Mouse (Mus musculus): Measurements from ENCODE around the gene Fgf2.

Fgf2 gene

DNA sequence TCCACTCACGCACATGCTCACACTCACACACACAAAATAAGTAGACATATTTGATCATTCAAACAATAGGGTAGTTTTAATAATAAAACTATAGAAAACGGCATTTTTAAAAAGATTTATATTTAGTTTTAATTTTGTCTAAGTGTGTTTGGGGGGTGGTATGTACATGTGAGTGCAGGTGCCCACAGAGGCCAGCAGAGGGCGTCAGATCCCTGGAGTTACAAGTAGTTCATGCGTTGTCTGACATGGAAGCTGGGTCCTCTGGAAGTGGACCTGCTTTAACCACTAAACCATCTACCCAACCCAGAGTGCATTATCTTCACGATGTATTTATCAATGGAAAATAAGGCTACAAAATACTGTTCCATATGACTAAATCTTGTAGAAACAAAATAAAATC, 7.0 kb upstream of the Fgf2 start:
- POLR2A ChIA-PET, result interaction anchor here in 2 of 4 experiments (0.8 to 1.4 kb wide), 4 partner anchors 9 to 73 kb away, joined by 3 to 4 read pairs (median 4); no protein-coding TSS in a partner anchor
- CTCF ChIA-PET, result interaction anchor here (0.5 to 2.5 kb wide), 19 partner anchors 8 to 229 kb away, joined by 3 to 31 read pairs (median 4); partner anchors contain the start of genes Nudt6 (in 1 of the 4) and Spata5 (in 1 of the 4)

DNA sequence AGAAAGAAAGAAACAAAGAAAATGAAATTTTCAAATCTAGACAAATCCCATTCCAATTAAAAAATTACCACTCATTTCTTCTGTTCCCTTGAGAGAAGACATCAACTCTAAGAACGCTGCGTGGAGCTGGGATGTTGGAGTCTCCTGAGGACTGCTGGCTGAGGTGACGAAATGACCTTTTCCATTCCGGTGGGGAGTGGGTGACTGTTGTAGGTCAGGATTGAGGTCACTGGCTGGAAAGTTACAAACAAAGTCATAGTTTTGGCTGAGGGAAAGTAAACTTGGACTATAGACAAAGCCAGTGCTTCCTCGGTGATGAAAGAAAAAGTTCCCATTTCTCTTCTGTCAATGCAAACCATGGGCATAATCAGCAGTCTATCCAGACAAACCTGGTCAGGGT, 5.3 kb upstream of the Fgf2 start:
- ChIA-PET CTCF (interaction anchor here in 2 of 4 experiments (1.4 to 2.3 kb wide), 3 partner anchors 71 to 72 kb away, joined by 3 to 31 read pairs (median 5); no protein-coding TSS in a partner anchor), POLR2A (no interaction called here)

DNA sequence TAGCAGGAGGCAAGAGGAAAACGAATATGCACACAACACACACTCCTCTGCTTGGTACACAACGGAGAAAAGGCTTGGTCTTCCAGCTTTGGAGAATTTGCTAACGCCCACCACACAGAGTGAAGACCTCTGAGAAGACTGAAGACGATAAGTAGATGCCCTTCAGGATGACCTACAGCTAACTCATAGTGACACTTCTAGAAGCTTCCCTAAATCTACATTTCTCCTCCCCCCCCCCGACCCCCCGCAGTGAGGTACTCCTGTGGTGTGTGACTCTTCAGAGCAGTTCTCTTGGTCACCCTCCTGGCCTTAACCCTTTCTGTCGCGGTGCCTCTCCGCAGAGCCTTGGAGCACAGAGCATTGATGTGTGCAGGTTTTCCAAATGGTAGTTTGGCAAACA, 475 bp upstream of the Fgf2 start:
- POLR2A ChIA-PET, result interaction anchor here in 2 of 4 experiments (0.6 to 1.2 kb wide), 2 partner anchors 22 to 55 kb away, joined by 3 read pairs; no protein-coding TSS in a partner anchor
- CTCF ChIA-PET, result interaction anchor here in 1 of 4 experiments (2.4 kb wide), 1 partner anchor 67 kb away, joined by 8 read pairs; no protein-coding TSS in a partner anchor

DNA sequence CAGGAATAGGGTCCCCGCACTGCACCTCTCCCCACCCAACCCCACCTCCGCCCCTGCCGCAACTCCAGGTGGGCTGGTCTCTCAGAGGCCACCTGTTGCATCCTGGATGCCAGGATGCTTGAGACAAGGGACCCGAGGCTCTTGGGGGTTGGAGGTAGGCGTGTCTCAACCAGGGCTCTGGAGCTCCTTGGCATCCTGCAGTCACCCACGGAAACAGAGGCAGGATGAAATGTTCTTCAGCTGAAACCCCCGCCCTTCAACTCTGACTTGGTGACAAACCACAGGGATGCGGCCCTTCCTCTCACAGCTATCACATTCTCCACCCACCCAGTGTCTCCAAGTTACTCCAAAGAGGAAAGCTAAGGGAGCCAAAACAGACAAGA, 1.0 kb downstream of the Fgf2 start:
- CTCF ChIA-PET, result interaction anchor here in 3 of 4 experiments (0.6 to 2.4 kb wide), 6 partner anchors 8 to 629 kb away, joined by 3 to 8 read pairs (median 3); no protein-coding TSS in a partner anchor
- POLR2A ChIA-PET, result interaction anchor here in 2 of 4 experiments (0.7 to 1.2 kb wide), 5 partner anchors 10 to 66 kb away, joined by 3 to 7 read pairs (median 3); no protein-coding TSS in a partner anchor

DNA sequence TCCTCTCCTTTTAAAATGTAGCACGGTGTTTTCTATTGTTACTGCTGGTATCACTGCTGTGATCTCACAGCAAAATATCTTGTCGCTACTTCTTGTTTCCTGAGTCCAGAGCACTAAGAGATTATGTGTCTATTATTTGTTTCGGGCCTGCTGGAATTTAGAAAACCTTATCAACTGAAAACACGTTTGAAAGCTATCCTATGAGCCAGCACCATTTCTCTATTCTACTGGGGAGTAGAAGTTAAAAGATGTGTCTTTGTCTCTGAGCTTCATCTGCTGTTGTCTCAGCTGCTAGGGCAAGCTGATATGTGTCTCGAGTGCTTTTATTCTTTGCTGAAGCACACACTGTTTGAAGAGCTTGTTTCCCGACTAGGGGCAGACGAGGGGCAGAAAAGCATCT, 2.2 kb downstream of the Fgf2 start:
- CTCF ChIA-PET, result interaction anchor here in 2 of 4 experiments (0.6 to 2.4 kb wide), 2 partner anchors 64 to 380 kb away, joined by 3 to 8 read pairs; no protein-coding TSS in a partner anchor
- POLR2A ChIA-PET, result interaction anchor here in 1 of 4 experiments (0.6 kb wide), 1 partner anchor 419 kb away, joined by 3 read pairs; no protein-coding TSS in a partner anchor

DNA sequence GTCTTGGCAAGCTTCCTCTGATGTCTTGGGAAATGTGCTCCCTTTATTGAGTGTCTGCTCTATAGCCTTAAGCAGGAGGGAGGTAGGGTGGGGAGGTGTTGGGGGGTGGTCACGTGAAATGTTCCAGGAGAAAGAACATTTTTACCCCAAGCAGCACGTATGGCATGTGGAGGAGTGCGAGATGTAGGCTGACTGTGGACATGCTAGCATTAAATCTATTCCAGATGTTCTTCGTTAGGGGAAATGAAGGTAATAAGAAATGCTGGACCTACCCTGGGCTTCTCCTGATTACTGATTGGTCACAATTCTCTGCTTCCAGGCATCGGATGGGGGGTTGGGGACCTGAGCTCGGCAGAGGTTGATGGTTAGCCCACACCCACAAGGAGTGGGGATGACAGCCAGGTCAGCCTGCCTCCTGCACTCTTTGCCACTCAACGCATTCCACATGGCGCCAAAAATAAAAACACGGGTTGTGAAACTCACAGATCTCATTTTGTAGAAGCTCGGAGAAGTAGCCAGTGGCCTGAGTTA, 5.9 kb downstream of the Fgf2 start:
- CTCF ChIA-PET, result no interaction called here
- POLR2A ChIA-PET, result no interaction called here

DNA sequence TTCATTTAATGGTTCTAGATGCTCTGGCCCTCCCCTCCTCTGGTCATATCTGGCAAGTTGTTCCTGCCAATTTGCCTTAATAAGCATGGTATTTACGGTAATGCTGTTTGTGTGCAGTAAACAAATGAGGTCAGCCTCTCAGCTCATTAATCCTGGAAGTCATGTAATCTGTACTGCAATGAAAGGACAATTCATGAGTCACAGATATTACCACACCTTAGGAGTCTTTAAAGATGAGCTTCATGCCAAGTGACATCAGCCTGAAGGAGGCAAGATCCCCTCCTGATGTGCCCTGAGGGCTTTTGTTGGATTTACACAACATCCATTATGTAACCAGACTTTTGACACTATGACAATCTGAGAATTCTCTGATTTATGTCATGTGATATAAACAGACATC, 6.6 kb downstream of the Fgf2 start:
- CTCF ChIA-PET, result no interaction called here
- POLR2A ChIA-PET, result interaction anchor here in 1 of 4 experiments (0.9 kb wide), 1 partner anchor 14 kb away, joined by 3 read pairs; no protein-coding TSS in a partner anchor

DNA sequence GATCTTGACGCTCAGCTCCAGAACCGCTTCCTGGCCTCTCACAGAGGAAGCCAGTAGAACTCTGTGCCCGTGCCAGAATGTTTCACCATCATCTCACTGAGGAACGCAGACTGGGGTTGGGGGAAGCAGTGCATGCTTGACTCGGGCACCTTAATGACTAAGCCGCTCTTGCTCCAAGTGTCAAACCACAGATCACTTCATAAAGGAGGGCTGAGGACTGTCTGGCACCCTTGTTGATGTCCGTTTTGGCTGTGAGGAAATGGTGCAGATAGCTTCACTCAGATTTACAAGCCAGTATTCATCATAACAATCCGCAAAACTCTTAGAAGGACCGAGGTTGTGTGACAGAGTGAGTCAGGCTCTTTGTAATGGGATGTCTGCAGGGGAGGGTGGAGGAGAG, 12.6 kb downstream of the Fgf2 start:
- ChIA-PET POLR2A (interaction anchor here in 2 of 4 experiments (0.5 to 0.8 kb wide), 4 partner anchors 25 to 985 kb away, joined by 3 to 6 read pairs (median 3); no protein-coding TSS in a partner anchor), CTCF (no interaction called here)

DNA sequence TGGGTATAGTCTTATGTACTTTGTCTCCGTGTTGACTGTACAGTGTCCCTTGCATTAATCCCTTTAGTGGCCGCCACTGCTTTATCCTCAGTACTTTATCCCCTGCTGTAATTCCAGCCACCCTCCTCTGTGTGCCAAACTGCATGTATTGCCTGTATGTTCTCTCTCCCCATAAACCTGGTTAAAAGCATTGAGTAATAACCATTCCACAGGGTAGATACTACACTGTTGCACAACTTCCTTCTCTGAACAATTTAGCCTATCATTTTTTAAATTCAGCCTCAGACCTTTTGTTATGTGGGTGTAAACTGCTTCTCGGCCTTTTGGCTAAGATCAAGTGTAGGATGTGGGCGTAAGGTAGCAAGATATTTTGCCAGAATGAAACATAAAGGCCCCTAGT, 17.0 kb downstream of the Fgf2 start:
- ChIA-PET CTCF (no interaction called here), POLR2A (no interaction called here)

DNA sequence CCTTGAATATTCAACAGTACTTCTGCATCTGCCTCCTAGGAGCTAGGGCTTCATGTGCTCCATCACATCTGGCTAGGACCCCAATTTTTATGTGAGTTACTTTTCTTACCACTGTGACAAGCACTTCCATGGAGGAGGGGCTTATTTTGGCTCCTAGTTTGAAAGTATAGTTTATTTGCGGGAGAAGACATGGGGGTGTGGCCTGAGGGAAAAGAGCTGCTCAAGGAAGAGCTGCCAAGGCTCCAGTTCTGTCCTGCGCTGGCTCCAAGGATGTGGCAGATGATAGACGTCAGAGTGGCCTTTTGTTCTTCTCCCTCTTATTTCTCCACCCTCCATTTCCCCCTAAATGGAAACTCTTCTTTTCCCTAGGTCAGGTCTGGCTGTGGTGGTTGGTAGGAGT, 17.8 kb downstream of the Fgf2 start:
- ChIA-PET POLR2A (no interaction called here), CTCF (no interaction called here)

DNA sequence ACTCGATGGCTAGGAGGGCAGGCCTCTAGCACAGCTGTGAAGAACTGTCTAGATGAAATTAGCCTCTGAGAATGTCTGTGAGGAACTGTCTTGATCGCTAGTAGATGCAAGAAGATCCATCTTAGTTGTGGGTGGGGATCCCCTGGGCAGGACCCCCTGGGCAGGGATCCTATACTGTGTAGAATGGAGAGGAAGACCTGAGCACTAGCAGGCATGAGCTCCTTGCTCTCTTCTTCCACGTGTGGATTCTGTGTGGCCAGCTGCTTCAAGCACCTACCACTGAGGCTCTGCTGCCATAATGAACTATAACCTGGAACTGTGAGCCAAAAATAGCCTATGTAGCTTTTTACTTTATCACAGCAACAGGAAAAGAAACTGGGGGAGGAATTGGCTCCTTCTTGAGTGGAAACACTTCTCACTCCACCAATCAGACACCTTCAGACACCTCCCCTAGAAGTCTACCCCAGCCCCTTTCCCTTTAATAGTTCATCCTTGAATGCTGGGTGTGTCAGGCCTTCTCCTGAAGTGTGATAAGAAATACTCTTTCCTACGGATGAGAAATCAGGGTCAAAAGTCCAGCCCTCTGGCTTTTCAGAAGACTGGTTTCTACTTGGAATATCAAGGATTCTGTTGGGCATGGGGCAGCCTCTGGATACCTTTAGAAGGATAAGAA, 18.4 kb downstream of the Fgf2 start:
- ChIA-PET CTCF (no interaction called here), POLR2A (interaction anchor here in 1 of 4 experiments (0.6 kb wide), 1 partner anchor 219 kb away, joined by 4 read pairs; no protein-coding TSS in a partner anchor)

DNA sequence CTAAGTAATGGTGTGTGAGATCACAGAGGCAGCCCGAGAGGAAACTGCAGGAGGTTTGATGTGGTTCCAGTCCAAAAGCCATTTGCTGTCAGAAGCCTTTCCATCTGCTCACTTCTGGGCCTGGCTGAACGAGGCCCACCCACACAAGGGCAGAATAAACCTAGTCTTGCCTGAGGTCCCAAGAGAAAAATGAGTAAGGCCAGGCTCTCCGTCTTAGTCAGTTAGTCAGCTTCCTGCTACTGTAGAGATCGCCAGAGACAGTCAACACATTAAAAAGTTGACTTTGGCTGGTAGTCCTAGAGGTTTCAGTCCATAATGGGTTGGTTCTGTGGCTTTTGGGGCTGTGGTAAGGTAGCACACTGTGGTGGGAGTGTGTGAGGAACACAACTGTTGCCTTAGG, 22.3 kb downstream of the Fgf2 start:
- ChIA-PET POLR2A (no interaction called here), CTCF (interaction anchor here in 2 of 4 experiments (0.5 to 2.0 kb wide), 2 partner anchors 9 to 14 kb away, joined by 5 to 9 read pairs; no protein-coding TSS in a partner anchor)

DNA sequence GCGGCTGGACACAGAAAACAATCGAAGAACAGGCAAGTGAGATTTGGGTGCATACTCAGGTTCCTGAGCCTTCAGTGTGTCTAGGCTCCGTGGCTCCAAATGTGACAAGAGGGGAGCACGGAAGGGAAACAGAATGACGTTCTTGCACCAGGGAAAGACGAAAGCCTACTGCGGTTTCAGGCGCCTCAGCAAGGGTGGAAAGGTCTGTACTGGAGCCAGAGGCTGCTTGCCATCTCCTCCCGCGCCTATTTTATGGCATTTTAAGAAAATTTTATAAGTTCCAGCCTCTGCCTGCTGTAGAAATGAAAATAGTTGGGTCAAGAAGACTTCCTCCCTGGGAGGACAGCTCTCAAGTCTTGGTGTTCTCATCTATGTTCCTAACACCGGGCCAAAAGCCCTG, 25.6 kb downstream of the Fgf2 start:
- CTCF ChIA-PET, result no interaction called here
- POLR2A ChIA-PET, result no interaction called here

DNA sequence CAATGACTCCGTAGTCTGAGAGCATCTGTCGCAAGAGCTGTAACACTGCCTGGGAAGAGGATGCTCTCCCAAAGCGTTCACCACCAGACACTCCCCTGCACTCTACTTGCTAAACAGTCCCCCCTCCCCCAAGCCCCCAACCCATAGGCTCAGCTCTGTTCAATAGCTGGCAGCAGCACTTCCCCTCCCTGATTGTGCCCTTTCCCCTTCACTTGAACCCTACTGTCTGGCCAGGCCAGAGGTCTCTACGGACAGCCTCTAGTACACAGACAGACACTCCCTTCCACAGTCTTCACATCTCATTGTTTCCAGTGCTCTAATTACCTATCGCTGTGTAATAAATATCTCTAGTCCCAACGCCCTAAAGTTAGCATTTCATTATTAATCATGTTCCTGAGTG, 29.8 kb downstream of the Fgf2 start:
- POLR2A ChIA-PET, result interaction anchor here in 1 of 4 experiments (1.5 kb wide), 1 partner anchor 42 kb away, joined by 8 read pairs; the partner anchor contains the start of genes Nudt6 and Spata5
- CTCF ChIA-PET, result interaction anchor here in 1 of 4 experiments (1.8 kb wide), 1 partner anchor 36 kb away, joined by 10 read pairs; no protein-coding TSS in a partner anchor

DNA sequence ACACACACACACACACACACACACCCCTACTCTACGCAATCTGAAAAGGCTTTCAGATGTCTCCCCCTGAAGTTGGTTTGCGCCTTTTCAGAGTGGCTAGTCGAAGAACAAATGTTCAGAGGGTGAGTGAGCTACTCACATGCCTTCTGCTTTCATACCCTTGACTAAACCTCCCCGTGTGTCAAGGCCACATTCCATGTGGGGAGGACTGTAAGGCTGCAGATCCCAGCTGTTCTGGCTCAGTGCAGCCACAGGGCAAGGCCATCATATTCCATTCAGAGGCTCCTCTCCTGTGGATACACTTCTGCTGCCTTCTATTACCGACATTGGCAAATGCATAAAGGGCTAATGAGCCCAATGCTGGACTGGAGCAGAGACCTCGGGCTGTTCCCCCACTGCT, 30.3 kb downstream of the Fgf2 start:
- ChIA-PET POLR2A (interaction anchor here in 3 of 4 experiments (0.7 to 1.5 kb wide), 3 partner anchors 10 to 56 kb away, joined by 3 to 8 read pairs (median 3); partner anchors contain the start of genes Nudt6 (in 1 of the 3) and Spata5 (in 1 of the 3)), CTCF (interaction anchor here in 2 of 4 experiments (0.5 to 2.1 kb wide), 5 partner anchors 8 to 181 kb away, joined by 3 to 10 read pairs (median 4); no protein-coding TSS in a partner anchor)

DNA sequence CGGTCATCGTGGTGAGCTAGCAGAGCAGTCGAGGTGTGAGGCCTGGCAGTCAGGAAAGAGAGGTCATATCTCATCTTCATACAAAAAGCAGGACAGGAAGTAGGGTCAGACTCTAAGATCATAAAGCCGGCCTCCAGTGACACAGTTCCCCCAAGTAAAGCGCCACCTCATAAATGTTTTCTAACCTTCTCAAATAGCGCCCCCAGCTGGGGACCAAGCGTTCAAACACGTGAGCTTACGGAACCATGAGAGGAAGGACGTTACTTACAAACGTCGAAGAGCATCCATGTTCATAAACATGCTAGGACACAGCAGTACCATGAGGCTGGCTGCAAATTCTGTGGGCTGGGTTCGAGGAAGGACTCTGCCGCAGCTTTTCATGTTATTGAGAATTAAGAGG, 31.1 kb downstream of the Fgf2 start:
- CTCF ChIA-PET, result interaction anchor here in 3 of 4 experiments (0.6 to 2.1 kb wide), 7 partner anchors 9 to 731 kb away, joined by 3 to 9 read pairs (median 4); no protein-coding TSS in a partner anchor

DNA sequence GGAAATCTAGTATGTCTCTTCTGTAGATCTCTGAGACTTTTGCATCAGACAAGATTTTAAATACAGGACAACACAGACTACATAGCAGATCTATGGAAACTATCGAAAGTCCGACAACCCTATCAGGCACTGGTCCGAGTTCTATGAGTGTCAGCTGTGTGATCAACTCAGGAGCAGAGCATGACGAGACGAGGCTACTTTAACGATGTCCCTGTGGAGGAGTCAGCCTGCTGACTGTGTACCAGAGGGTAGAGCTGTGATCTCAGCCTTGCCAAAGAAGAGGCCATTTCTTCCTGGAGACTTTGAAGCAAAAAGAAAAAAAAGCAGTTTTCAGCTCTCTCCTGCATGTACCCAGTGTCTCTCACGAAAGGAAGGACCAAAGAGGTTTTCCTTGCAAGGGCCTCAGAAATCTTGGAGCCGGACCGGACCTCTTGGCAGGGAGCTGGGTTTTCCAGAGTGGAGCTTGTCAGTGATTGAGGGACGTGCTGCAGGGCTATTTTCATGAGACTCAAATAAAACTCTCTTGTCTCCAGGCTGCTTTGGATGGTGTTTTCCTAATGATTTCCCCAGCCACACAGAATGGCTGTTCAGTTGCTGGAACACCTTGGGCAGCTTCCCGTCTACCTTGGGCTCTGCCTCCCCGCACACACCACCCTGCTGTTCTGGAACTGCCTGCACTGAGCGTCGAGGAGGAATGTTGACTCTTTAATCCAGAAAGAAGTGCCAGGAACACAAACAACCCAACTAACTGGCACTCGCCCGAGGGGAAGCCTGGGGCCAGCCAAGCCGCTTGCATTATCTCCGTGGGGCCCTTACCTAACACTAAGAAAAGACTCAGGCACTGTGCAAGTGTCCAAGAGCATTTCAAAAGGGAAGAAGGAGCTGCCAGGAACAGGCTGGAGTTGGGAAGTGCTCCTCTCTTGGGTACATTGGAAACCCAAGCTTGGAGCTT, 32.1 kb downstream of the Fgf2 start:
- POLR2A ChIA-PET, result interaction anchor here in 1 of 4 experiments (0.5 kb wide), 1 partner anchor 40 kb away, joined by 3 read pairs; the partner anchor contains the start of genes Nudt6 and Spata5
- CTCF ChIA-PET, result interaction anchor here in 2 of 4 experiments (0.6 to 2.1 kb wide), 6 partner anchors 10 to 40 kb away, joined by 3 to 9 read pairs (median 4); no protein-coding TSS in a partner anchor

More for the DNA sequence above, 31.1 kb downstream of the Fgf2 start:
- POLR2A ChIA-PET, result interaction anchor here in 1 of 4 experiments (0.7 to 1.0 kb wide), 2 partner anchors 9 to 206 kb away, joined by 3 read pairs; no protein-coding TSS in a partner anchor

DNA sequence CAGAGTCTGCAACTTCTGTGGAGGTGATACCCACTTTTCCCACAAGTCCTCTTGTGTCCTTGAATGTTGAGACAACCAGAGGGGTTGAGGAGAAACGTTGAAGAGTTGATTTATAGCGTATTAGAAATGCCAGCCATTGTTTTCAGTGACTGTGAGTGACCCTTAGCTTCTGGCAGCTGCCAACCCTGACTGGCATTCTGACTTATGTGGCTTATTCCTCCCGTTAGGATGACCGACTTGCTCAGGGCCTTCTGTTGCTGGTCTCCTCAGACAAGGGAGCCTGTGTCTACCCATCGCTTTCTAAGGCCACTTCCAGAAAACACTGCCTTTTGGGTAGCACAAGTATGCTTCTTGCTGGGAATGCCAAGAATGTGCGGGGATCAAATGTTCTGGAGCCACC, 33.3 kb downstream of the Fgf2 start:
- ChIA-PET CTCF (no interaction called here), POLR2A (interaction anchor here in 3 of 4 experiments (0.5 to 1.0 kb wide), 4 partner anchors 69 to 1104 kb away, joined by 3 to 4 read pairs (median 4); partner anchors contain the start of genes Bbs12 (in 1 of the 3) and Cetn4 (in 1 of the 3))

All from embryonic stem cell, embryonic (primary cell).